Mouse (Mus musculus) E14TG2a.4 (cell line): Measurements from ENCODE around the gene Ryr1.

Source experiments
- H3K27me3 ChIP-seq: 2 replicates; pipeline ENCODE4 v1.6.1; 2014; ENCODE audit warnings: low read length, control low read depth; ENCODE audit not compliant: insufficient read depth
- H3K36me3 ChIP-seq: 2 replicates; pipeline ENCODE4 v1.6.1; 2014; ENCODE audit warnings: low read length, control low read depth; ENCODE audit not compliant: insufficient read depth
- H3K4me1 ChIP-seq: replicated peaks from 2 replicates; pipeline ENCODE4 v1.6.1; 2014; ENCODE audit warnings: low read depth, low read length, control low read depth
- H3K4me3 ChIP-seq: replicated peaks from 2 replicates; pipeline ENCODE4 v1.5.1; 2014; ENCODE audit warnings: mild to moderate bottlenecking, low read length
- H3K9me3 ChIP-seq: 2 replicates; pipeline ENCODE4 v1.6.1; 2014; ENCODE audit warnings: low read length, control low read depth
- CTCF ChIP-seq: conservative IDR thresholded peaks from 2 replicates; pipeline ENCODE4 v1.5.1; 2014; ENCODE audit warnings: low read length
- NANOG ChIP-seq: IDR thresholded peaks from 2 replicates; pipeline ENCODE4 v1.6.1; 2014; ENCODE audit warnings: borderline replicate concordance, low read length, mixed read lengths
- POU5F1 ChIP-seq: IDR thresholded peaks from 2 replicates; pipeline ENCODE4 v1.6.1; 2014; ENCODE audit warnings: low read length, borderline replicate concordance

The Ryr1 gene

GRCm38 (mm10) chr7:28957997-28958725 is 166.8 kb downstream of the Ryr1 start:
- Histone ChIP-seq H3K9me3 (no peaks in the 10 kb centered on the region), H3K27me3 (no peaks in the 10 kb centered on the region), H3K4me1 (peaks cover 89% of the 10 kb centered on the region), H3K36me3 (peaks cover 68% of the 10 kb centered on the region), H3K4me3 (peak overlapping the region; percentile 100; the same call in 1 of the 2 replicates)
- no peak for TF ChIP-seq POU5F1
- TF ChIP-seq NANOG, result no peak
- TF ChIP-seq CTCF, result no peak

DNA sequence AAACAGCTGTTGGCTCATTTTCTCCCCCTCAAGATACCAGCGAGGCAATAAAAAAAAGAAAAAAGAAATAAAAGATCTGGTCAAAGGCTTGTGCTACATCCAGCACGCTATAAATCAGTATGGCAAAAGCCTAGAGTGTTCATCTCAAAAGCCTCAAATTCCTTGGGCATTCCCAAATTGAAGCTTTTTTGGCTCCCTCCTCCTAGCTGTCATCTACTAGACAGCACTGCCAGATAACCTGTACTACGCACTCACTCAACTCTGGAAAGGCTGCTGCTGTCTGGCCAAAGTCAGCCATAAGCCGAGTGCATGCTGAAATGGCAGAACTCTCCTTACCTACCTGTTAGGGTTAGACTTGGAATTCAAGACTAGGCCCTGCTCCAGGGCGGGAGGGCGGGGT is 167.7 kb downstream of the Ryr1 start:
- TF ChIP-seq NANOG (no peak), POU5F1 (no peak), CTCF (no peak)

GRCm38 (mm10) chr7:28956270-28956669 is 168.7 kb downstream of the Ryr1 start:
- Histone ChIP-seq H3K4me3 (peak overlapping the region; percentile 47; the same call in 1 of the 2 replicates), H3K4me1 (peaks cover 100% of the 10 kb centered on the region), H3K36me3 (peaks cover 87% of the 10 kb centered on the region), H3K9me3 (no peaks in the 10 kb centered on the region), H3K27me3 (no peaks in the 10 kb centered on the region)
- TF ChIP-seq NANOG, result no peak
- TF ChIP-seq POU5F1, result no peak
- TF ChIP-seq CTCF, result no peak

More for the DNA sequence above, 167.7 kb downstream of the Ryr1 start:
- H3K9me3 ChIP-seq, result no peaks in the 10 kb centered on the region
- peaks cover 77% of the 10 kb centered on the region for H3K36me3 ChIP-seq
- peaks cover 90% of the 10 kb centered on the region for H3K4me1 ChIP-seq
- 0 out of 2 replicates have a peak overlapping the region, but pooled peaks have one; percentile 11 for H3K4me3 ChIP-seq
- H3K27me3 ChIP-seq, result no peaks in the 10 kb centered on the region

GRCm38 (mm10) chr7:28955295-28955897 is 169.6 kb downstream of the Ryr1 start:
- Histone ChIP-seq H3K9me3 (no peaks in the 10 kb centered on the region), H3K4me3 (peak overlapping the region; percentile 47), H3K36me3 (peaks cover 92% of the 10 kb centered on the region), H3K4me1 (peaks cover 100% of the 10 kb centered on the region), H3K27me3 (no peaks in the 10 kb centered on the region)
- TF ChIP-seq CTCF, result no peak
- no peak for TF ChIP-seq NANOG
- TF ChIP-seq POU5F1, result no peak

- TF ChIP-seq POU5F1, result no peak
- H3K36me3 ChIP-seq, result peaks cover 94% of the 10 kb centered on the region
- peaks cover 100% of the 10 kb centered on the region for H3K4me1 ChIP-seq
- H3K27me3 ChIP-seq, result no peaks in the 10 kb centered on the region
- H3K4me3 ChIP-seq, result 0 out of 2 replicates have a peak overlapping the region, but pooled peaks have one; percentile 27
- no peaks in the 10 kb centered on the region for H3K9me3 ChIP-seq
Measured at GRCm38 (mm10) chr7:28954773-28955172, 170.2 kb downstream of the Ryr1 start.

- Histone ChIP-seq H3K9me3 (no peaks in the 10 kb centered on the region), H3K36me3 (peaks cover 94% of the 10 kb centered on the region), H3K27me3 (no peaks in the 10 kb centered on the region), H3K4me1 (peaks cover 100% of the 10 kb centered on the region), H3K4me3 (peak overlapping the region; percentile 30; the same call in 1 of the 2 replicates)
- TF ChIP-seq CTCF (no peak), NANOG (no peak), POU5F1 (no peak)
Measured at GRCm38 (mm10) chr7:28953476-28954376, 171.3 kb downstream of the Ryr1 start.
